Mouse (Mus musculus) cerebral cortex, adult 2 months (tissue): ENCODE measurements around the gene Arhgef17.

ENCODE experiments used
- WGBS: fragments of 180-500 bp; shearing (Covaris S2); methylation state at CpG from one replicate; pipeline ENCODE4 v1.1.7; 2018; 5-methylcytosine and 5-hydroxymethylcytosine counted together

The Arhgef17 gene

GRCm38 (mm10) chr7:100871892-100872291, 60.0 kb downstream of the Arhgef17 start:
- 65% methylated on average over 5 of the region's 5 CpGs for WGBS

GRCm38 (mm10) chr7:100871355-100871754, 60.6 kb downstream of the Arhgef17 start:
- 93% methylated on average over 4 of the region's 4 CpGs for WGBS

- WGBS, result 88% methylated on average over 8 of the region's 8 CpGs
These were observed 61.9 kb downstream of the Arhgef17 start for GRCm38 (mm10) chr7:100869877-100870629.

GRCm38 (mm10) chr7:100868551-100868950, 63.4 kb downstream of the Arhgef17 start:
- WGBS, result 77% methylated on average over 4 of the region's 4 CpGs

- WGBS, result 64% methylated on average over 2 of the region's 2 CpGs
These were observed 64.3 kb downstream of the Arhgef17 start for GRCm38 (mm10) chr7:100867561-100867960.

- 2% methylated on average over 3 of the region's 3 CpGs for WGBS
These were observed 65.2 kb downstream of the Arhgef17 start for GRCm38 (mm10) chr7:100866675-100867074.

GRCm38 (mm10) chr7:100862828-100863638, 68.9 kb downstream of the Arhgef17 start, which contains the start of gene Relt:
Gene Relt, minus strand, starts transcription at chr7:100863446.
- WGBS, result under 1% methylated on average over 91 of the region's 91 CpGs

GRCm38 (mm10) chr7:100862353-100862752, 69.6 kb downstream of the Arhgef17 start:
- WGBS, result 14% methylated on average over 4 of the region's 4 CpGs

- 64% methylated on average over 5 of the region's 5 CpGs for WGBS
These were observed 70.7 kb downstream of the Arhgef17 start for GRCm38 (mm10) chr7:100861209-100861608.

GRCm38 (mm10) chr7:100860450-100860849, 71.5 kb downstream of the Arhgef17 start:
- 94% methylated on average over 3 of the region's 3 CpGs for WGBS

- 73% methylated on average over 5 of the region's 5 CpGs for WGBS
These were observed 75.9 kb downstream of the Arhgef17 start for GRCm38 (mm10) chr7:100855795-100856573.

- 41% methylated on average over 4 of the region's 4 CpGs for WGBS
These were observed 76.6 kb downstream of the Arhgef17 start for GRCm38 (mm10) chr7:100855300-100855699.

GRCm38 (mm10) chr7:100854861-100855260, 77.0 kb downstream of the Arhgef17 start:
- WGBS, result 55% methylated on average over 5 of the region's 5 CpGs

GRCm38 (mm10) chr7:100854137-100854814, 77.6 kb downstream of the Arhgef17 start:
- WGBS, result 77% methylated on average over 6 of the region's 6 CpGs

GRCm38 (mm10) chr7:100853396-100853795, 78.5 kb downstream of the Arhgef17 start:
- WGBS, result 71% methylated on average over 3 of the region's 3 CpGs

GRCm38 (mm10) chr7:100851481-100852356, 80.2 kb downstream of the Arhgef17 start:
- WGBS, result 70% methylated on average over 9 of the region's 9 CpGs

GRCm38 (mm10) chr7:100849508-100849907, 82.4 kb downstream of the Arhgef17 start:
- 95% methylated on average over 2 of the region's 2 CpGs for WGBS

GRCm38 (mm10) chr7:100848744-100849143, 83.2 kb downstream of the Arhgef17 start:
- 38% methylated on average over 6 of the region's 6 CpGs for WGBS

- 90% methylated on average over 6 of the region's 6 CpGs for WGBS
These were observed 84.8 kb downstream of the Arhgef17 start for GRCm38 (mm10) chr7:100847131-100847530.

- 42% methylated on average over 7 of the region's 7 CpGs for WGBS
These were observed 85.9 kb downstream of the Arhgef17 start for GRCm38 (mm10) chr7:100846033-100846432.
